Mouse (Mus musculus) liver, embryonic 14.5 days (tissue): ENCODE results near the gene Flna.
A peak's percentile ranks its signal among the peaks of the same experiment; 100 is the strongest.

ENCODE experiments used
- CTCF ChIP-seq: IDR thresholded peaks from 2 replicates; pipeline ENCODE4 v1.5.1; 2016; ENCODE audit warnings: antibody characterized with exemption, low read depth, control low read depth
- EP300 ChIP-seq: IDR thresholded peaks from 2 replicates; pipeline ENCODE4 v1.6.1; 2016; ENCODE audit warnings: antibody characterized with exemption, low read depth

- TF ChIP-seq CTCF (peak; percentile 17; the same call in 1 of the 2 replicates), EP300 (no peak)
Observed at GRCm38 (mm10) chrX:74254888-74255565, 5.4 kb upstream of the Flna start.
